Mouse (Mus musculus) liver, embryonic 11.5 days (tissue): ENCODE data around the gene Zfpl1. TPM values are rescaled to one million over a fixed set of nuclear protein-coding genes. Genes with fewer than 3 reads are reported as not detected.
"Not testable (repeated sequence)": the region's sequence is repeated elsewhere in the genome, so short reads cannot be mapped to it uniquely, and the experiment has no call there.

Experiments used
- ATAC-seq: fragments of 200-750 bp; cut with Nextera tagmentation; replicated peaks from 2 replicates; pipeline ENCODE4 v1.8.0; 2017; ENCODE audit warnings: moderate number of reproducible peaks, mild to moderate bottlenecking, moderate TSS enrichment, moderate library complexity; ENCODE audit not compliant: low FRiP score
- DNase-seq: peaks from one replicate; pipeline ENCODE4 v3.0.0-alpha.2; 2017; ENCODE audit warnings: low spot score
- H3K27ac ChIP-seq: fragments of 300-500 bp; sonication (generic); 2 replicates; pipeline ENCODE4 v1.5.1; 2014; ENCODE audit warnings: mild to moderate bottlenecking, low read depth, low read length, control low read depth
- H3K27me3 ChIP-seq: fragments of 300-500 bp; sonication (generic); replicated peaks from 2 replicates; pipeline ENCODE4 v1.6.1; 2014; ENCODE audit warnings: low read length, mixed read lengths; ENCODE audit not compliant: control insufficient read depth, insufficient read depth
- H3K36me3 ChIP-seq: fragments of 300-500 bp; sonication (generic); 2 replicates; pipeline ENCODE4 v1.6.1; 2014; ENCODE audit warnings: mild to moderate bottlenecking, low read length, moderate library complexity, mixed read lengths; ENCODE audit not compliant: control insufficient read depth, insufficient read depth
- H3K4me1 ChIP-seq: fragments of 300-500 bp; sonication (generic); replicated peaks from 2 replicates; pipeline ENCODE4 v1.6.1; 2014; ENCODE audit warnings: low read length, mixed read lengths; ENCODE audit not compliant: control insufficient read depth, insufficient read depth
- H3K4me2 ChIP-seq: fragments of 300-500 bp; sonication (generic); 2 replicates; pipeline ENCODE4 v1.6.1; 2014; ENCODE audit warnings: mild to moderate bottlenecking, control low read depth, moderate library complexity
- H3K4me3 ChIP-seq: fragments of 300-500 bp; sonication (generic); 2 replicates; pipeline ENCODE4 v1.5.1; 2014; ENCODE audit warnings: low read depth, low read length, control low read depth
- H3K9ac ChIP-seq: fragments of 300-500 bp; sonication (generic); 2 replicates; pipeline ENCODE4 v1.6.1; 2014; ENCODE audit warnings: low read depth, low read length, control low read depth
- H3K9me3 ChIP-seq: fragments of 300-500 bp; sonication (generic); 2 replicates; pipeline ENCODE4 v1.6.1; 2016; ENCODE audit warnings: low read length, inconsistent platforms, mixed read lengths; ENCODE audit not compliant: control insufficient read depth
- WGBS: fragments of 180-500 bp; shearing (Covaris S2); extraction: QIAGEN DNeasy Blood & Tissue Kit; methylation state at CpG from one replicate; pipeline ENCODE4 v1.1.7; 2014; 5-methylcytosine and 5-hydroxymethylcytosine counted together
- polyA plus RNA-seq: library from polyadenylated mRNA; unstranded; fragments of >200 nt; fragmentation: Nextera tagmentation; extraction: Ambion mirVana; gene quantifications from 2 replicates; pipeline ENCODE4 v1.2.1, GENCODE M21; 2014

Zfpl1 gene
- polyA plus RNA-seq, 1 experiment from 2014 or later = 52.3 TPM

DNA sequence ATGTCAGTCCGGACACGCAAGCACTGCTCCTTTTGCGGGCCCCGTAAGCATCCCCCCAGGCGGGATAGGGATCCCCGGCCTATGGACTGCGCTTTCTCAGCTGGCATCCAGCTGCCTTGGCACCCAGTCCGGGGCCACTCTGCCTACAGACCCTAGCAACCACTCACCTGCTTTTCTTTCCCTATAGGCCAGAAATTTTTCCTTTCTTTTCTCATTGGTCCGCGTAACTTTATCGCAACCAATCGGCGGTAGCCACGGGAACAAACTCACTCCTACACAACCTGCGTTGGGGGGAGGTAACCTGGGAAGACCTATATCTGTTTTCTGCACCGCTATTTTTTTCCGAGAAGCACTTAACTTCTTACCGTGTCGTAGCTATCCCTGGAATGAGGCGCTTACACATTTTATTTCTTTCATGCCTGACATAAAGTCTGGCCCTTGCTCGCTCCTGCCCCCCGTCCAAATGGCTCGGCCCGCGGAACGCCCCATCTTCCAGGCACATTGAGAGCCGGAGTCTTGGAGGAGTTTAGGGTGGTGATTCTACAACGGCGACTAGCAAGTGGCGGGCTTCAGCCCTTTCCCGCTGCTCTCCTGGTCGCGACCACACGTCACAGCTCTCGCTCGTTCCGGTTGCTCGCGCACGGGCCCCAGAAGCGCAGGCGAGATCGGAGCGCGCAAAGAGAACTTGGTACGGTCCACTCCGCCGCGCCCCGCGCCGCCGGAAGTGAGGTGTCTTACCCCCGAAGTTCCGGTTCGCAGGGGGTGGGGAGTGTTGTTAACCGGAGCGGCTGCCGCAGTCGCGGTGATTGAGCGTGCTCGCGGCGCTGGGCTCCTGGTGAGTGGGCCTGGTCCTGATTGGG is 38.2 kb downstream of the Zfpl1 start, which contains the start of gene Syvn1:
TSS of gene Syvn1 (plus strand) at position 283 of the 860 bp plus-strand sequence.
- peak within 1 kb of the TSS; percentile 99 for H3K27ac ChIP-seq
- H3K36me3 ChIP-seq = peaks cover 27% of the 10 kb centered on the region
- under 1% methylated on average over 65 of the region's 65 CpGs for WGBS
- ATAC-seq = peak; percentile 87
- H3K27me3 ChIP-seq = no peaks in the 10 kb centered on the region
- H3K9me3 ChIP-seq = no peaks in the 10 kb centered on the region
- peak within 1 kb of the TSS; percentile 88 for H3K4me3 ChIP-seq
- H3K9ac ChIP-seq = peak within 1 kb of the TSS; percentile 96
- peak within 1 kb of the TSS; percentile 85 for H3K4me2 ChIP-seq
- H3K4me1 ChIP-seq = peaks cover 14% of the 10 kb centered on the region; the same call in 1 of the 2 replicates
- DNase-seq = peak; percentile 93

DNA sequence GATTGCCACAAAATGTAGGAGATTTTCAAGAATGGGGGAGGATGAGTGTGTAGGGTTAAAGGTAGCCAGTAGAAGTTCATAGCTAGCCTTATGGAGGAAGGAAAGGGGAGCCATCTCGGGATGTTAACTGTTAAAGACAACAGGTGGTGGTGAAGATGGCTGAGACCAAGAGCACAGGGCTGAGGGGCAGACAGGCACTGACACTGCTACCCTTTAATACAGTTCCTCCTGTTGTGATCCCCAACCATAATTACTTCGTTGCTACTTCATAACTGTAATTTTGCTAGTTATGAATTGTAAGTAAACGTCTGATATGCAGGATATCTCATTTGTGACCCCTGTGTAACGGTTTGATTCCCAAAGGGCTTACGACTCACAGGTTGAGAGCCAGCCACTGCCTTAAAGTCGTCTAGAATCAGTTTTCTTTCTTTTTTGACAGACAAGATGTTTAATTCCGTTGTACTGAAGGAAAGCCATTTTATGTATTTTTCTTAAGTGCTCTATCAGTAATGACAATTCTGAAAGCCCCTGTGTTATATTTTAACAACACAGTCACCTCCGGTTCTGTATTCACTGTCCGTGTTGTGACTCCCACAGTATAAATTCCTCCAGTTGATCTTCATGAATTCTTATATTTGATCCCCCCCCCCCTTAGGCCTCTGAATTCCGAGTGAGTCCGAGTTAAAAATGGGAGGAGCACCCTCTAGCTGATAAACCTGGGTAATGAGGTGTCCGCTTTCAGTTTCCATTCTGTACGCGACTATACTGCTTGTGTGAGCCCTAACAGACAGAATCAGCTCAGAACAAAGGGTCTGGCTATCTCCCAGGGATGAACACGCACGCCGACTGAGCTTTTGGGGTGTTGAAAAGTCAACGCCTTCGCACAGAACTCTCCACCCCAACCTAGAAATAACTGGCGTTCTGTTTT is 39.1 kb downstream of the Zfpl1 start:
- peak overlapping the region; percentile 96 for H3K9ac ChIP-seq
- H3K9me3 ChIP-seq = no peaks in the 10 kb centered on the region
- H3K4me2 ChIP-seq = peak overlapping the region; percentile 85
- H3K27ac ChIP-seq = peak overlapping the region; percentile 99
- peak overlapping the region; percentile 88 for H3K4me3 ChIP-seq
- WGBS = 17% methylated on average over 20 of the region's 20 CpGs
- peaks cover 14% of the 10 kb centered on the region; the same call in 1 of the 2 replicates for H3K4me1 ChIP-seq
- H3K36me3 ChIP-seq = peaks cover 18% of the 10 kb centered on the region
- ATAC-seq (peak; percentile 54), DNase-seq (no peak)
- H3K27me3 ChIP-seq = no peaks in the 10 kb centered on the region

DNA sequence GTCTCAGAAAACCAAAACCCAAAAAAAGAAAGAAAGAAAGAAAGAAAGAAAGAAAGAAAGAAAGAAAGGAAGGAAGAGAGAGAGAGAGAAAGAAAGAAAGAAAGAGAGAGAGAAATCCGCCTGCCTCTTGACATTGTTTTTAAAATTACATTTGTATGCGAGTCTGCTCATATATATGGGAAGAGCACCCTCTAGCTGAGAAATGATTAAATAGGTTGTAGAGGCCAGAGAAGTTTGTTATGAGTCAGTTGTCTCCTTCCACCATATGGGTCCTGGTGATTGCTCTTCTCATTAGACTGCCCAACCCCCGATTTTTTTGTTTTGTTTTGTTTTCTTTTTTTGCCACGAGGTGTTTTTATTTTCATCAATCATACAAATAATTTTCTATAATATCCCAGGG is 40.7 kb downstream of the Zfpl1 start:
- not testable (repeated sequence) for H3K36me3 ChIP-seq, H3K27ac ChIP-seq, H3K9ac ChIP-seq, H3K4me3 ChIP-seq, ATAC-seq, H3K9me3 ChIP-seq, H3K4me2 ChIP-seq, DNase-seq, H3K27me3 ChIP-seq
- 59% methylated on average over 4 of the region's 4 CpGs for WGBS
- H3K4me1 ChIP-seq = peaks cover 14% of the 10 kb centered on the region; the same call in 1 of the 2 replicates

DNA sequence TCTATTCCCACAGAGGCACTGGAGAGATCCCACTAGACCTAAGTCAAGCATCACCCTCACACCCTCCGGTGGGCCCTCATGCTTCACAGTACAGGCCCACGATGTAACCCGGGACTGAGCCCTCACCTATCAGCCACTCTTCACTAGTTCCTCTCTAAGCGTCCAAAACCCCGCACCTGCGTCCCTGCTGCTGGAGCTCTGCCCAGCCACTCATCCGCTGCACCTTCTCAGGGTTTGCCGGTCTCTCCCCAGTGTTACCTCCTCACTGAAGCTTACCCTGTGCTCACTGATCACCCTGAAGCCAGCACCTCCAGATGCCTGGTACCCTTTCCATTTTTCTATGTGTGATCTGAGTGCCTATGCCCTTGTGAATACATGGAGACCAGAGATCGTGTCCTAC is 42.5 kb downstream of the Zfpl1 start:
- Histone ChIP-seq H3K4me2 (no peak overlapping the region), H3K36me3 (no peaks in the 10 kb centered on the region), H3K4me3 (no peak overlapping the region), H3K4me1 (no peaks in the 10 kb centered on the region; the same call in 1 of the 2 replicates), H3K27me3 (no peaks in the 10 kb centered on the region), H3K9ac (no peak overlapping the region), H3K27ac (no peak overlapping the region), H3K9me3 (no peaks in the 10 kb centered on the region)
- 91% methylated on average over 9 of the region's 9 CpGs for WGBS
- no peak for ATAC-seq
- no peak for DNase-seq

DNA sequence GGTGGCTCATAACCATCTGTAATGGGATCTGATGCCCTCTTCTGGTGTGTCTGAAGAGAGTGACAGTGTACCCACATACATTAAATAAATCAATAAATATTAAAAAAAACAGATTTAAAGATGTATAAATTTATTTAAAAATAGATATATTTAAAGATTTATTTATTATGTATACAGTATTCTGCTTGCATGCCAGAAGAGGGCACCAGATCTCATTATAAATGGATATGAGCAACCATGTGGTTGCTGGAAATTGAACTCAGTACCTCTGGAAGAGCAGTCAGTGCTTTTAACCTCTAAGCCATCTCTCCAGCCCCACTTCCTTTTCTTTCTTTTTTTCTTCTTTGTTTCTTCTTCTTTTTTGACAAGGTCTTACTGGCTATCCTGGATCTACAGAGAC is 44.8 kb downstream of the Zfpl1 start:
- H3K4me1 ChIP-seq = no peaks in the 10 kb centered on the region
- H3K9me3 ChIP-seq = no peaks in the 10 kb centered on the region
- no peak overlapping the region for H3K4me2 ChIP-seq
- no peak overlapping the region for H3K27ac ChIP-seq
- ATAC-seq (no peak), DNase-seq (no peak)
- H3K9ac ChIP-seq = no peak overlapping the region
- H3K36me3 ChIP-seq = no peaks in the 10 kb centered on the region
- H3K4me3 ChIP-seq = no peak overlapping the region
- no peaks in the 10 kb centered on the region for H3K27me3 ChIP-seq

DNA sequence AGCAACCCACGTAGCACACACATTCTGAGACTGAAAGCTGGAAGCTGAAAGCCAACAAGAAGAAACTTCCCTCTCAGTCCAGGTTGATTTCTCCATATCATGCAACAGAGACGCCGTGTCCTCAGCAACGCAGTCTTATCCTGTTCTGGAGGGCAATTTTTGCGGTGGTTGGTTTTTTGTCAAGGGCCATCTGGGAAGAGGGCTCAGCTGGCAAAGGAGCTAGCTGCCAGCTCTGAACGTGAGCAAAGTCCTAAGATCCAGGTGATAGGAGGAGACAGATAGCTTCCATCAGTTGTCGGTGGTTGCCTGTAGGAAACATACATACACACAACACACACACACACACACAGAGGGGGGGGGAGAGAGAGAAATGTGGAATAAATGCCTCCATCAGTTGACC is 46.4 kb downstream of the Zfpl1 start:
- no peaks in the 10 kb centered on the region for H3K36me3 ChIP-seq
- no peaks in the 10 kb centered on the region for H3K4me1 ChIP-seq
- DNase-seq = no peak
- no peak overlapping the region for H3K27ac ChIP-seq
- no peak overlapping the region for H3K4me2 ChIP-seq
- H3K27me3 ChIP-seq = no peaks in the 10 kb centered on the region
- WGBS = 72% methylated on average over 7 of the region's 7 CpGs
- H3K9me3 ChIP-seq = no peaks in the 10 kb centered on the region
- H3K9ac ChIP-seq = no peak overlapping the region
- no peak for ATAC-seq
- no peak overlapping the region for H3K4me3 ChIP-seq

DNA sequence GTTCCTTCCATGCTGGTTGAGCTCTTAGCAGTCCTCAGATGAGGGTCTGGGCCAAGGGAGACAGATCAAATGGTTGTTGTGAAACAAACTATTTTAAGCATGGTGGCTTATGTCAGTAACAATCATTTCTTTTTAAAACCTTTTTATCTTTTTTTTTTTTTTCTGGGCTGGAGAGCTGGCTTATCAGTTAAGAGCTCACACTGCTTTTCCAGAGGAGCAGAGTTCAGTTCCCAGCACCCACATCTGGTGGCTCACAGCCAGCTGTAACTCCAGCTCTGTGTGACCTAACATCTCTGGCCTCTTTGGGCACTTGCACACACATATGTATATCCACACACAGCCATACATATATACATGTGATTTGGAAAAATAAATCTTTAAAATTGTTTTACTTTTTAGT is 47.1 kb downstream of the Zfpl1 start:
- DNase-seq (no peak), ATAC-seq (no peak)
- Histone ChIP-seq H3K9me3 (no peaks in the 10 kb centered on the region), H3K4me3 (no peak overlapping the region), H3K27ac (no peak overlapping the region), H3K4me1 (no peaks in the 10 kb centered on the region), H3K4me2 (no peak overlapping the region), H3K27me3 (no peaks in the 10 kb centered on the region), H3K9ac (no peak overlapping the region), H3K36me3 (no peaks in the 10 kb centered on the region)

DNA sequence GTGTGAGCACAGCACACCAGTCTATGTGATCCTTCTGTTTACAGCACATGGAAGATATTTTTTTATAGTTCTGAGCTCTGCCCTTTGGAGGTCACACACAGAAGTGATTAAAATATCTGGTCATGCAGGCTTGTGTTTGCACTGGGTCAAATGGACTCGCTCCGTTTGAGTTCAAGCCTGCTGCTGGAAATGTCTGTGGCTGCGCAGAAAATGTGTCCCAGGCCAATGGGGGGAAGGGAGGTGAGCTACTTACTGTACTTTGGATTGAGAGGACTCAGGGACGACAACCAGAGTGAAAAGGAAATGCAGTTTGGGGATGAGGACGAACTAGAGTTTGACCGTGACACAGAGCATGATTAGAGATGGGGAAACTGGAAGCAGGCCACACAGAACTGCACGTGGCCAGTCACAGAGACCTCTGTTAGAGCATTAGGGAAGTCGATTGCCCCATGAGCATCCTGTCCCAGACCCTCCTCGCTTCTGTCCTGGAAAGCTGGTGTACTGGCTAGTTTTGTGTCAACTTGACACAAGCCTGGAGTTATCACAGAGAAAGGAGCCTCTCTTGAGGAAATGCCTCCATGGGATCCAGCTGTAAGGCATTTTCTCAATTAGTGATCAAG is 48.7 kb downstream of the Zfpl1 start:
- no peaks in the 10 kb centered on the region for H3K4me1 ChIP-seq

More for the DNA sequence above, 48.7 kb downstream of the Zfpl1 start:
- H3K36me3 ChIP-seq = no peaks in the 10 kb centered on the region
- H3K4me2 ChIP-seq = no peak overlapping the region
- no peak overlapping the region for H3K9ac ChIP-seq
- DNase-seq (no peak), ATAC-seq (no peak)
- 53% methylated on average over 9 of the region's 9 CpGs for WGBS
- no peaks in the 10 kb centered on the region; the same call in 1 of the 2 replicates for H3K27me3 ChIP-seq
- no peak overlapping the region for H3K27ac ChIP-seq
- H3K9me3 ChIP-seq = no peaks in the 10 kb centered on the region
- no peak overlapping the region for H3K4me3 ChIP-seq
